Mouse (Mus musculus) bone marrow macrophage, adult 2 months (primary cell): Measurements from ENCODE around the gene Eid2.

Source experiments
- CTCF ChIP-seq: IDR thresholded peaks from 2 replicates; pipeline ENCODE4 v1.5.1; 2012; ENCODE audit warnings: low read depth, mild to moderate bottlenecking, low read length, moderate library complexity
- POLR2A ChIP-seq: IDR thresholded peaks from 2 replicates; pipeline ENCODE4 v1.6.1; 2012; ENCODE audit warnings: mild to moderate bottlenecking, low read depth, low read length, borderline replicate concordance

DNA sequence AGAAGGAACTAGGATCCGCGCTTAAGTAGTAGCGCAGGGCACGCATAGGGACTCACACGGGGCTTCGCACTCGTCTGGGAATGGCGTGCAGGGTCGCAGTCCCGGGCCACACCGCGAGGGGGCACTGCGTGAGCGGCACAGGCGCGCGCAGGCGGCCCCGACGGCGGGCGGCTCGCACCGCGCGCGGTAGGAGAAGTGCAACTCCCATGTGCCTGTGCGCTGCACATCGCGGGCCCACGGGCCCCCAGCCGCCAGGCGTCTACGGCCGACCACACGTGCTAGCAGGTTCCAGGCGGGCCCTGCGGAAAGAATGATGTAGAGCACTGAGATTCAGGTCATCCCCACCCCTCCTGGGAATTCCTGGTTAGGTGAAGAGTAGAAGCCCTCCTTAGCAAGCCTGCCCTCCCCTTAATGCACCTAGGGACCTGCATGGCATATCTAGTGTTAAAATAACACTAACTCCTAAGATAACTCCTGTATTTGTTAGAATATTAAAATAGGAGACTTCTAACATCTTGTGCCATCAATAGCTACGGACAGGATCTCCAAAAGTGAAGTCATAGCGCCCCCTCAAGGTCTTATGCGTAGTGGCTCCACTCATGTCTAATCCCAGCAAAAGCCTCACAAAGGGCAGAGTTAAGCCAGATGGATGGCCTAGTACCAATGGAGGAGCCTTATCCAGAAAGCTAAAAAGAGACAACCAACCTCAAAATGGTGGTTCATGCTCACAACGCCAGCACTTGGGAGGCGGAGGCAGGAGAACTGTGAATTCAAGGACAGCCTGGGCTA, 31.4 kb downstream of the Eid2 start:
- TF ChIP-seq POLR2A (no peak), CTCF (no peak)
